ENCODE assay signal across 16 mouse cellular contexts in genomic region chr8:70795370-70795769, GRCm38 (mm10). TPM values are rescaled to one million over a fixed set of nuclear protein-coding genes. Genes with fewer than 3 reads are reported as not detected.
A peak's percentile ranks its signal among the peaks of the same experiment; 100 is the strongest.
DNase-seq lines count a peak whose midpoint lies in the region; ATAC-seq and TF ChIP-seq lines count a peak whose summit lies in the region.
"Had no signal": no experiment of that assay in that cellular context is flagged by ENCODE, and none has a peak within 500 bp of the region (broad histone marks: within the 10 kb centered on the region; RNA-seq: fewer than 3 reads in every experiment).

No protein-coding gene starts in this region.

- WGBS in midbrain, postnatal 0 days = 89% methylated on average over 2 of the region's 2 CpGs
- 87% methylated on average over 2 of the region's 2 CpGs for WGBS in midbrain, embryonic 15.5 days

- peak; percentile 62 for TF ChIP-seq CTCF in layer of hippocampus, adult 2 months (conservative IDR thresholded peaks at IDR 0.05)
- TF ChIP-seq CTCF in midbrain, postnatal 0 days (IDR thresholded peaks at IDR 0.05) = peak; percentile 54

- peak overlapping the region; percentile 82; the same call in 1 of the 2 replicates for H3K4me3 ChIP-seq in layer of hippocampus, adult 2 months
- H3K4me3 ChIP-seq in midbrain, postnatal 0 days (ENCODE audit: low read depth, low read length) = no peak overlapping the region
- no peak overlapping the region for H3K4me3 ChIP-seq in midbrain, embryonic 15.5 days

- peaks cover 16% of the 10 kb centered on the region for H3K4me1 ChIP-seq in midbrain, postnatal 0 days (ENCODE audit: insufficient read depth, low read length)
- H3K4me1 ChIP-seq in midbrain, embryonic 15.5 days = peaks cover 51% of the 10 kb centered on the region

- no peaks in the 10 kb centered on the region for H3K9me3 ChIP-seq in midbrain, postnatal 0 days (ENCODE audit: low read length)
- no peaks in the 10 kb centered on the region for H3K9me3 ChIP-seq in midbrain, embryonic 15.5 days
- H3K9me3 ChIP-seq: forebrain, embryonic 15.5 days; heart, embryonic 10.5 days had no signal

- H3K9ac ChIP-seq in midbrain, postnatal 0 days (replicated peaks; ENCODE audit: low read length, poor library complexity, severe bottlenecking) = no peak overlapping the region
- no peak overlapping the region for H3K9ac ChIP-seq in midbrain, embryonic 15.5 days
- H3K9ac ChIP-seq: forebrain, embryonic 15.5 days had no signal

- DNase-seq in cerebellum, adult 9-11 months = peak; percentile 42
- no peak for DNase-seq in cerebellum, postnatal 36 days
- DNase-seq in layer of hippocampus, adult 2 months (ENCODE audit: low spot score in 2 of 2) = no peak
- no peak for DNase-seq in layer of hippocampus, adult 8-10 months (ENCODE audit: low spot score in 2 of 2)
- DNase-seq in midbrain, postnatal 0 days (ENCODE audit: low spot score) = no peak
- DNase-seq in neural tube, embryonic 10.5 days (ENCODE audit: extremely low spot score, low spot score) = no peak
- no peak for DNase-seq in lung, adult 18-20 months
- DNase-seq: cerebellum, adult 11-12 months; heart, postnatal 36 days; kidney, postnatal 25 days; left cerebral cortex, postnatal 4 days; lung, adult 2 months had no signal

- H3K36me3 ChIP-seq in midbrain, postnatal 0 days (ENCODE audit: insufficient read depth, low read length) = no peaks in the 10 kb centered on the region
- no peaks in the 10 kb centered on the region for H3K36me3 ChIP-seq in midbrain, embryonic 15.5 days (replicated peaks)
- H3K36me3 ChIP-seq: forebrain, embryonic 15.5 days; heart, embryonic 10.5 days had no signal

- ATAC-seq in midbrain, postnatal 0 days (ENCODE audit: low FRiP score) = no peak
- no peak for ATAC-seq in midbrain, embryonic 15.5 days (replicated peaks)
- ATAC-seq: forebrain, embryonic 15.5 days had no signal

- peak overlapping the region; percentile 99 for H3K27ac ChIP-seq in layer of hippocampus, adult 2 months
- H3K27ac ChIP-seq in midbrain, postnatal 0 days (ENCODE audit: low read depth, low read length) = peak overlapping the region; percentile 32; the same call in 1 of the 2 replicates
- H3K27ac ChIP-seq in midbrain, embryonic 15.5 days = no peak overlapping the region
- H3K27ac ChIP-seq: forebrain, embryonic 15.5 days; heart, embryonic 10.5 days had no signal

- no peak overlapping the region for H3K4me2 ChIP-seq in midbrain, postnatal 0 days (ENCODE audit: low read depth, low read length, poor library complexity, severe bottlenecking)
- H3K4me2 ChIP-seq in midbrain, embryonic 15.5 days = no peak overlapping the region

- 0 out of 2 replicates have a peak, but pooled peaks cover 5% of the 10 kb centered on the region for H3K27me3 ChIP-seq in midbrain, postnatal 0 days (ENCODE audit: insufficient read depth, low read length)
- H3K27me3 ChIP-seq in midbrain, embryonic 15.5 days (replicated peaks) = peaks cover 25% of the 10 kb centered on the region

RNA-seq across cellular contexts. Expression of gene Mast3, which starts 9.5 kb away (rescaled TPM):
- 100 to 1,000 TPM; 468 to 473 TPM for total RNA-seq in layer of hippocampus, adult 2 months (2021)
- 100 to 1,000 TPM; 340 to 427 (median 396) TPM for total RNA-seq in layer of hippocampus, adult 8-10 months (2022)
- total RNA-seq in midbrain, postnatal 0 days (2014; rRNA removed) = 33.2 and 34.1 TPM in 2 replicates
- polyA plus RNA-seq in midbrain, postnatal 0 days (2015; fragmentation: Nextera tagmentation; extraction: Ambion mirVana) = 20.2 and 24.0 TPM in 2 replicates
- 26.4 and 26.9 TPM in 2 replicates for polyA plus RNA-seq in midbrain, embryonic 15.5 days (2015; fragmentation: Nextera tagmentation; extraction: Ambion mirVana)

RNA-seq across cellular contexts. Expression of gene Il12rb1, which starts 12.9 kb away (rescaled TPM):
- 1 to 10 TPM in 1 of 2 experiments, under 1 TPM in 1; 0.61 to 1.1 TPM for total RNA-seq in layer of hippocampus, adult 2 months (2021)
- total RNA-seq in layer of hippocampus, adult 8-10 months (2022) = 1 to 10 TPM in 1 of 4 experiments, under 1 TPM in 3; 0.83 to 1.1 (median 0.85) TPM
- total RNA-seq in midbrain, postnatal 0 days (2014; rRNA removed) = not detected in 2 replicates
- polyA plus RNA-seq in midbrain, postnatal 0 days (2015; fragmentation: Nextera tagmentation; extraction: Ambion mirVana) = not detected in 2 replicates
- polyA plus RNA-seq in midbrain, embryonic 15.5 days (2015; fragmentation: Nextera tagmentation; extraction: Ambion mirVana) = 0.10 and 0.36 TPM in 2 replicates
- total RNA-seq: heart, postnatal 36 days had no signal
- polyA plus RNA-seq: heart, embryonic 10.5 days; neural tube, embryonic 11.5 days had no signal

RNA-seq across cellular contexts. Expression of gene Pik3r2, which starts 18.9 kb away (rescaled TPM):
- 100 to 1,000 TPM; 160 to 169 TPM for total RNA-seq in layer of hippocampus, adult 2 months (2021)
- 100 to 1,000 TPM; 145 to 157 (median 153) TPM for total RNA-seq in layer of hippocampus, adult 8-10 months (2022)
- 141 and 159 TPM in 2 replicates for total RNA-seq in midbrain, postnatal 0 days (2014; rRNA removed)
- polyA plus RNA-seq in midbrain, postnatal 0 days (2015; fragmentation: Nextera tagmentation; extraction: Ambion mirVana) = 102 and 113 TPM in 2 replicates
- 113 TPM in 2 replicates for polyA plus RNA-seq in midbrain, embryonic 15.5 days (2015; fragmentation: Nextera tagmentation; extraction: Ambion mirVana)

RNA-seq across cellular contexts. Expression of gene Mpv17l2, which starts 34.6 kb away (rescaled TPM):
- total RNA-seq in layer of hippocampus, adult 2 months (2021) = 10 to 100 TPM; 36.5 to 42.7 TPM
- total RNA-seq in layer of hippocampus, adult 8-10 months (2022) = 10 to 100 TPM; 30.3 to 38.5 (median 31.7) TPM
- 27.8 and 29.2 TPM in 2 replicates for total RNA-seq in midbrain, postnatal 0 days (2014; rRNA removed)
- 43.7 and 45.8 TPM in 2 replicates for polyA plus RNA-seq in midbrain, postnatal 0 days (2015; fragmentation: Nextera tagmentation; extraction: Ambion mirVana)
- 36.6 and 38.4 TPM in 2 replicates for polyA plus RNA-seq in midbrain, embryonic 15.5 days (2015; fragmentation: Nextera tagmentation; extraction: Ambion mirVana)

RNA-seq across cellular contexts. Expression of gene Rab3a, which starts 40.9 kb away (rescaled TPM):
- total RNA-seq in layer of hippocampus, adult 2 months (2021) = 100 to 1,000 TPM; 775 to 798 TPM
- 100 to 1,000 TPM; 732 to 771 (median 756) TPM for total RNA-seq in layer of hippocampus, adult 8-10 months (2022)
- total RNA-seq in midbrain, postnatal 0 days (2014; rRNA removed) = 649 and 670 TPM in 2 replicates
- polyA plus RNA-seq in midbrain, postnatal 0 days (2015; fragmentation: Nextera tagmentation; extraction: Ambion mirVana) = 726 and 813 TPM in 2 replicates
- polyA plus RNA-seq in midbrain, embryonic 15.5 days (2015; fragmentation: Nextera tagmentation; extraction: Ambion mirVana) = 473 and 487 TPM in 2 replicates
